14 mouse cellular contexts compared by ENCODE assay signal in genomic region chr10:8960964-8961675, GRCm38 (mm10).
DNase-seq lines count a peak whose midpoint lies in the region; ATAC-seq and TF ChIP-seq lines count a peak whose summit lies in the region.
"Had no signal": no experiment of that assay in that cellular context is flagged by ENCODE, and none has a peak within 500 bp of the region (broad histone marks: within the 10 kb centered on the region; RNA-seq: fewer than 3 reads in every experiment).

No protein-coding gene starts in this region.

- H3K36me3 ChIP-seq in forebrain, embryonic 10.5 days (replicated peaks): no peaks in the 10 kb centered on the region
- no peaks in the 10 kb centered on the region for H3K36me3 ChIP-seq in forebrain, embryonic 11.5 days (ENCODE audit: control insufficient read depth, insufficient read depth, low read length)
- no peaks in the 10 kb centered on the region for H3K36me3 ChIP-seq in kidney, postnatal 0 days (ENCODE audit: insufficient read depth, low read length)
- no peaks in the 10 kb centered on the region for H3K36me3 ChIP-seq in kidney, embryonic 14.5 days (ENCODE audit: control insufficient read depth, insufficient read depth, low read length)
- H3K36me3 ChIP-seq in embryonic facial prominence, embryonic 11.5 days (replicated peaks; ENCODE audit: control insufficient read depth, insufficient read depth, low read depth, low read length): no peaks in the 10 kb centered on the region

- ATAC-seq in forebrain, embryonic 11.5 days (replicated peaks; ENCODE audit: low FRiP score): no peak
- no peak for ATAC-seq in kidney, postnatal 0 days (replicated peaks; ENCODE audit: low FRiP score, low read depth)
- no peak for ATAC-seq in kidney, embryonic 14.5 days (ENCODE audit: low FRiP score, low TSS enrichment)
- no peak for ATAC-seq in embryonic facial prominence, embryonic 11.5 days (replicated peaks; ENCODE audit: insufficient number of reproducible peaks, low FRiP score, low TSS enrichment, low read depth)

- TF ChIP-seq CTCF in kidney, postnatal 0 days (IDR thresholded peaks at IDR 0.05; ENCODE audit: low read depth): 0 out of 2 replicates have a peak, but pooled peaks have one; percentile 8

- DNase-seq in forebrain, embryonic 10.5 days (ENCODE audit: extremely low spot score, low spot score): no peak
- DNase-seq in forebrain, embryonic 11.5 days (ENCODE audit: low spot score): no peak
- DNase-seq in kidney, postnatal 0 days (ENCODE audit: low spot score): no peak
- peak; percentile 62 for DNase-seq in embryonic facial prominence, embryonic 11.5 days (ENCODE audit: low spot score)
- DNase-seq in retina, postnatal 1 day: peak; percentile 60
- DNase-seq in frontal cortex, postnatal 25 days (ENCODE audit: low spot score in 2 of 2): no peak
- no peak for DNase-seq in adrenal gland, postnatal 25 days
- DNase-seq: adrenal gland, postnatal 10 days; cerebellum, postnatal 36 days; kidney, adult 18-20 months; lung, postnatal 14 days; right cerebral cortex, postnatal 4 days had no signal

- no peaks in the 10 kb centered on the region for H3K27me3 ChIP-seq in forebrain, embryonic 10.5 days (ENCODE audit: poor library complexity, severe bottlenecking)
- no peaks in the 10 kb centered on the region for H3K27me3 ChIP-seq in forebrain, embryonic 11.5 days (ENCODE audit: control insufficient read depth, insufficient read depth, low read length)
- no peaks in the 10 kb centered on the region for H3K27me3 ChIP-seq in kidney, postnatal 0 days (ENCODE audit: insufficient read depth, low read length)
- no peaks in the 10 kb centered on the region for H3K27me3 ChIP-seq in kidney, embryonic 14.5 days (ENCODE audit: control insufficient read depth, insufficient read depth, low read length)
- H3K27me3 ChIP-seq in embryonic facial prominence, embryonic 11.5 days (ENCODE audit: control insufficient read depth, insufficient read depth, low read length): no peaks in the 10 kb centered on the region

- 59% methylated on average over 10 of the region's 10 CpGs for WGBS in forebrain, embryonic 10.5 days
- 48% methylated on average over 10 of the region's 10 CpGs for WGBS in forebrain, embryonic 11.5 days
- 76% methylated on average over 10 of the region's 10 CpGs for WGBS in kidney, postnatal 0 days
- 79% methylated on average over 10 of the region's 10 CpGs for WGBS in kidney, embryonic 14.5 days
- 55% methylated on average over 10 of the region's 10 CpGs for WGBS in embryonic facial prominence, embryonic 11.5 days

- 0 out of 2 replicates have a peak overlapping the region, but pooled peaks have one; percentile 31 for H3K27ac ChIP-seq in forebrain, embryonic 10.5 days
- no peak overlapping the region for H3K27ac ChIP-seq in forebrain, embryonic 11.5 days (ENCODE audit: low read depth, low read length)
- no peak overlapping the region for H3K27ac ChIP-seq in kidney, postnatal 0 days
- no peak overlapping the region for H3K27ac ChIP-seq in kidney, embryonic 14.5 days (ENCODE audit: low read depth, low read length)
- no peak overlapping the region for H3K27ac ChIP-seq in embryonic facial prominence, embryonic 11.5 days (replicated peaks; ENCODE audit: low read depth, low read length)
- H3K27ac ChIP-seq: liver, embryonic 14.5 days had no signal

- no peak overlapping the region for H3K4me2 ChIP-seq in forebrain, embryonic 11.5 days (ENCODE audit: low read depth, low read length, severe bottlenecking)
- no peak overlapping the region for H3K4me2 ChIP-seq in kidney, postnatal 0 days (ENCODE audit: low read length)
- H3K4me2 ChIP-seq in kidney, embryonic 14.5 days (replicated peaks; ENCODE audit: low read depth, low read length): no peak overlapping the region
- H3K4me2 ChIP-seq in embryonic facial prominence, embryonic 11.5 days (ENCODE audit: low read depth, low read length): no peak overlapping the region

- no peak overlapping the region for H3K4me3 ChIP-seq in forebrain, embryonic 10.5 days
- no peak overlapping the region for H3K4me3 ChIP-seq in forebrain, embryonic 11.5 days (ENCODE audit: low read depth, low read length)
- H3K4me3 ChIP-seq in kidney, postnatal 0 days (replicated peaks; ENCODE audit: low read depth, low read length): no peak overlapping the region
- H3K4me3 ChIP-seq in kidney, embryonic 14.5 days (ENCODE audit: low read length): no peak overlapping the region
- no peak overlapping the region for H3K4me3 ChIP-seq in embryonic facial prominence, embryonic 11.5 days (ENCODE audit: low read depth, low read length)

- H3K9ac ChIP-seq in forebrain, embryonic 11.5 days (ENCODE audit: low read length): no peak overlapping the region; the same call in 1 of the 2 replicates
- H3K9ac ChIP-seq in kidney, postnatal 0 days (ENCODE audit: low read depth, low read length): no peak overlapping the region
- no peak overlapping the region for H3K9ac ChIP-seq in kidney, embryonic 14.5 days (ENCODE audit: low read depth, low read length)
- no peak overlapping the region for H3K9ac ChIP-seq in embryonic facial prominence, embryonic 11.5 days (replicated peaks; ENCODE audit: low read length)
- H3K9ac ChIP-seq: liver, embryonic 14.5 days had no signal

- H3K9me3 ChIP-seq in forebrain, embryonic 10.5 days: no peaks in the 10 kb centered on the region
- H3K9me3 ChIP-seq in forebrain, embryonic 11.5 days (ENCODE audit: control insufficient read depth, low read length): no peaks in the 10 kb centered on the region
- no peaks in the 10 kb centered on the region for H3K9me3 ChIP-seq in kidney, postnatal 0 days (replicated peaks; ENCODE audit: low read length)
- H3K9me3 ChIP-seq in kidney, embryonic 14.5 days (ENCODE audit: control insufficient read depth, low read length): no peaks in the 10 kb centered on the region
- H3K9me3 ChIP-seq in embryonic facial prominence, embryonic 11.5 days (replicated peaks; ENCODE audit: control insufficient read depth, low read length): no peaks in the 10 kb centered on the region

- peaks cover 17% of the 10 kb centered on the region for H3K4me1 ChIP-seq in forebrain, embryonic 10.5 days
- H3K4me1 ChIP-seq in forebrain, embryonic 11.5 days (replicated peaks; ENCODE audit: control insufficient read depth, insufficient read depth, low read length): 0 out of 2 replicates have a peak, but pooled peaks cover 2% of the 10 kb centered on the region
- no peaks in the 10 kb centered on the region for H3K4me1 ChIP-seq in kidney, postnatal 0 days (replicated peaks; ENCODE audit: insufficient read depth, low read length)
- no peaks in the 10 kb centered on the region for H3K4me1 ChIP-seq in kidney, embryonic 14.5 days (ENCODE audit: control insufficient read depth, insufficient read depth, low read length)
- no peaks in the 10 kb centered on the region for H3K4me1 ChIP-seq in embryonic facial prominence, embryonic 11.5 days (ENCODE audit: control insufficient read depth, insufficient read depth, low read length)

Comparison
In these comparisons a context has a peak if more than half of its experiments do, and no peak if none do; other contexts are left out.
1. DNase-seq: peak in embryonic facial prominence, embryonic 11.5 days (single experiment) and retina, postnatal 1 day (single experiment); none in forebrain, embryonic 10.5 days (single experiment), forebrain, embryonic 11.5 days (single experiment), kidney, postnatal 0 days (single experiment), frontal cortex, postnatal 25 days (0 of 2) and adrenal gland, postnatal 25 days (single experiment).